Mouse (Mus musculus) left cerebral cortex, postnatal 36 days (tissue): ENCODE measurements at regions not wholly inside any gene's neighbourhood (a gene's known extent, or its start where the extent isn't known, plus 50 kb on each side); places are given as distances from the start of the nearest gene placed in this dataset.
A peak's percentile ranks its signal among the peaks of the same experiment; 100 is the strongest.
"Not testable (repeated sequence)": the region's sequence is repeated elsewhere in the genome, so short reads cannot be mapped to it uniquely, and the experiment has no call there.

ENCODE experiments used
- DNase-seq, 2 experiments: peaks; one replicate each; pipeline ENCODE4 v3.0.0; 2021 to 2022; ENCODE audit warnings: low spot score in 2 of 2, mixed read lengths in 1 of 2
- intact Hi-C: fragments of 180-260 bp; cut with DNase I; formaldehyde crosslinking; loops from one replicate; pipeline ENCODE4 v1.15.1; 2025

DNA sequence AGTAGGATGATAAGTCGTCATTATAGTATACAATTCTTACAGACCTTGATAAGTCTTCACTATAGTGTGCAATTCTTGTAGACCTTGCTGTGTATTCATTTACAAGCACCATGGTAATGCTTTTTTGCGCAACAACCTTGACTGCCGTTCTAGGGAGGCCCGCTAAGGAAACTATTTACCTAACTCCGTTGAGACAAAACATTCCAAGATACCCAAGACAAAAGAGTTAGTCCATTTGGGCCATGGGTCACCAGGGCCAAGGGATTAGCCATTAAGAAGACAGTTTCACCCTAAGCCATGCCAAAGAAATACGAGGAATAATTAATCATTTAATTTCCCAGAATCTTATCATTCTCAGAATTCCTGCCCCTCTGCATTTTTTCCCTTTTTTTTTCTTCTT, 227.6 kb upstream of the Ube2e3 start:
- no peak for DNase-seq

DNA sequence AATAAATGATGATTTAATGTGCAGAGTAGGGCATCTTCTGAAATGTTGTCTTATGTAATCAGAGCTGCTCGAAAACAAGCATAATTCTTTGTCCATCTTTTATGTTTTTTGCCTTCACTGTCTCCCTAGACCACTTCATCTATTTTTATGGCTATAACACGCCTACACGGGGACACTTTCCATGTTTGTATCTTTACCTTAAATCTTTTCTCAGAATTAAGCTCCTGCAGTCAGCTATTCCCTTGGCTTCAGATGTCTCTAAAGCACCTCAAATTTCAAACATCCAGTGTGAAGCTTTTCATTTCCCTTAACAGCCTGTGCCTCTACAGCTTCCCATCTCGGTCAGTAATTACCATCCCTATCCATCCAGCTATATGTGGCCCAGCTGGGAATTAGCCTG, 242.7 kb upstream of the Ube2e3 start:
- DNase-seq: no peak
- intact Hi-C loops: no loop called here

More for the DNA sequence above, 227.6 kb upstream of the Ube2e3 start:
- intact Hi-C loops: no loop called here

GRCm38 (mm10) chr2:78606388-78606787, 261.5 kb upstream of the Ube2e3 start:
- peak; percentile 17 to 24 for DNase-seq
- intact Hi-C loops: no loop called here

DNA sequence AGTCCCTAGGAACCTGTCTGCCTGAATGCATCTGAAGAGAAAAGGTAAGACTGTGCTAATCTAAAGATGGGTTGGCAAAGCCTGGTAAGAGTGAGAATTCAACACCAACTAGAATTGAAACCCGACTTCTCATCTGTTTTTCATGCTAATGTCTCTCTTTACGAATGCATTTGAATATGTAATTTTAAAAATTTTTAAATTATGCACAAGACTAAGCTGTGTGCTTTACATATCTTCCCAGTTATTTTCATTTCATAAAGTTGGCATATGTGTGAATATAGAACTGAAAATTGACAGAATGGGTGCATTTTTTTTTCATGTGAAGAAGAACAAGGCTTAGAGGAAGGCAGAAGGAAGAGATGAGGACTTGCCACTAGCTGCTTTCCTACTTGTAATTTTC, 267.2 kb upstream of the Ube2e3 start:
- intact Hi-C loops: no loop called here
- no peak for DNase-seq

- intact Hi-C loops: no loop called here
- DNase-seq: no peak
Observed at GRCm38 (mm10) chr2:78598039-78598438, 269.9 kb upstream of the Ube2e3 start.

- DNase-seq: no peak
- intact Hi-C loops: no loop called here
Observed at GRCm38 (mm10) chr2:78596251-78596650, 271.7 kb upstream of the Ube2e3 start.

- intact Hi-C loops: no loop called here
- DNase-seq: no peak
Observed at GRCm38 (mm10) chr2:78580013-78580412, 287.9 kb upstream of the Ube2e3 start.

- DNase-seq: no peak
- intact Hi-C loops: no loop called here
Observed at GRCm38 (mm10) chr2:78572492-78572891, 295.4 kb upstream of the Ube2e3 start.

DNA sequence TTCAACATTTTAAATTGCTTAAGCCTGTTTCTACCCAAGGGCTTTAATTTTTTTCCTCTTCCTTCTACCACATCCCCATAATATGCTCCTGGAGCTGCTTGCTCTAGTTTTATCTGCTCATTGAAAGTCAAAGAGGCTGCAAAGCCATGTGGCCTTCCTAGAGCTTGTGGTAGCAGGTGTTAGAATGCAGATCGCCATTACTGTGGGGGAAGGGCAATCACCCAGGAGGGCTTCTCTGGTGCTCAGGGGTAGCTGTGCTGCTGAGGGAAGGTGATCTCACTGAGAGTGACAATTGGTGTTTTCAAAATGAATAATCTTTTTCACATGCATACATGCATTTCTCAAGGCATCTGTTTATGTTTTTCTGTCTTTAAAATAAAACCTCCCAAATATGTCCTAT, 309.8 kb upstream of the Ube2e3 start:
- DNase-seq: no peak
- intact Hi-C loops: no loop called here

GRCm38 (mm10) chr2:78551085-78551484, 316.8 kb upstream of the Ube2e3 start:
- DNase-seq: no peak
- intact Hi-C loops: no loop called here

DNA sequence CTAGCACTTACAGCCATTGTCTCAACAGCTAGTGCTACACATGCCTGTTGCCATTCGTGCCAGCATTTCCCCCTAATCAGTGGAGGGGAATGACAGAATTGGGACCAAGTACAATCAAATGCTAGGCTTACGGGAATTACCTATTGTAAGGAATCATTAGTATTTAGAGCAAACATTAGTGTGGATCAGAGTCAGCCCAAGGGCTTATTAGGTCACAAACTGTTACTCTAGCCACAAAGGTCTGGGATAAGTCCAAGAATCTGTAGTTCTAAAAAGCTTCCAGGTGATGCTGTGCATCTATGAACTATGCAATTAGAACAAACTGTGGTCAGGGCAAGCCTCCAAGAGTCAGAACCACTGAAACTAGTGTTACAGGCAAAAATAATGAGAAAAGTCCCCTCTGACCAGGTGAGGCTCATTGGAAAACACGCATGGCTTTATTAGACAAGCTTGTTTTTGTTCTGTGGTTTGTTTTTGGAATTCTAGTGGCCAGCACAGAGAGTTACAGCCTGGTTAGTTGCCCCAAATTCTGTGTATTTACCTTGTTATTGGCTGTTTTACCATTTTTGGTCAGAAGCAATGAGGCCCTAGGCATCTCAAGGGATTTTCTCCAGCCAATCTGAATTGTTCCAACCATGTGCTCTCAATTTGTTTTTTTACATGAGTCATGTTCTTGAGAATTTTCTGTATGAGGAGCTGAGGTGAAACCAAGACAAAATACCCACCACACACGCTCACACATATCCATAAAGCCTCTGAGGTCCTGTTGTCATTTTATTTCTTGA, 319.0 kb upstream of the Ube2e3 start:
- DNase-seq: no peak
- intact Hi-C loops: loop anchor here (10.0 kb wide), 1 partner anchor 494 kb away; no protein-coding TSS in a partner anchor

- no peak for DNase-seq
- intact Hi-C loops: loop anchor here (10.0 kb wide), 1 partner anchor 492 kb away; no protein-coding TSS in a partner anchor
Observed at GRCm38 (mm10) chr2:78547286-78547685, 320.6 kb upstream of the Ube2e3 start.

- DNase-seq: no peak
- intact Hi-C loops: loop anchor here (10.0 kb wide), 1 partner anchor 486 kb away; no protein-coding TSS in a partner anchor
Observed at GRCm38 (mm10) chr2:78540422-78540821, 327.5 kb upstream of the Ube2e3 start.

DNA sequence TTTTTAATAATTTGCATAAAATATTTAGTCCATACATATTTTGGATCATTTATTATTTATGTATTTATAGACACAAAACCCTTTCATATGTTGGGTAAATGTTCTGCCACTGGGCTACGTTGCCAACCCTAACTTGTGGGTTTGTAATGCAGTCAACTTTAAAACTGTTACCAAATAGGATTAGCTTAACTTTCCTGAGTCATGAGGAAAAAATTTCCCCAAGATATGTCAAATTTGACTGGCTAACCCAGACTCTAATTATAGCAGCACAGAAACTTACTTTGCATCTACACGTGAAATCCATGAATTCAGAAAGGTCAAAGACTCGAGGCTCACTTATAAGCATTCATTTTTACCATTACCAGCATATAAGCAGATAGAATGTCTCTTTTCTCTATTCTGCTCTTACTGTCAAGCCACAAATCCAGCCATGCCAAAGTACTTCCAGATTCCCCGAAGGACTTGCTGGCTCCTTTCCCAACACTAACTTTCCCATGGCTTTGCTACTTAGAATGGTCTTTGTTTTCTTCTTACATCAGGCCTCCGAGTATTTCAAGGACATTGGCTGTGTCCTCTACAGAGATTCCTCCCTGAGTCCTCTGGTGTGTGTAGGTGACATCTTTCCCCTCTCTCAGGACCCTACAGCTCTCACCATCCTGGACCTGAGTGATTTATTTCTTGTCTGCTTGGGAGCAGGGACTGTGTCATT, 328.2 kb upstream of the Ube2e3 start:
- DNase-seq: no peak

DNA sequence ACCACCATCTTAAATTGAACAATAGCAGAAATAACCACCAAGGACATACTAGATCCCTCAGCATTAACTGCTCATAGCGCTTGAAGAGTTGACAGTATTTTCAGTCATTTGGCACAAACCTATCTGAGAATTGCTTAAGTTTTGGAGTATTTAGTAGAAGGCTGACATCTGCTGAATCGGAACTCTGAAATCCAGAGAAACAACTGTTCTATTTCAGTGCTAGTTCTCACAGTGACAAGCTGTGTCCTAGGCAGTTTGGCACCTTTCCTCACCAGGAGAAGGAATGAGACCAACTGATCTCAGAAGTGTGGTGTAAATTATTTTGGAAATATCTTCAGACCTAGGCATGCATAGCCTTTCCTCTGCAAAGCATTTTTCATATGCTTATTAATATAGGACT, 330.4 kb upstream of the Ube2e3 start:
- no peak for DNase-seq
- intact Hi-C loops: no loop called here

More for the DNA sequence above, 328.2 kb upstream of the Ube2e3 start:
- intact Hi-C loops: loop anchor here (10.0 kb wide), 1 partner anchor 485 kb away; no protein-coding TSS in a partner anchor

- DNase-seq, intact Hi-C loops: not testable (repeated sequence)
Observed at GRCm38 (mm10) chr2:78533881-78534280, 334.0 kb upstream of the Ube2e3 start.

- DNase-seq: no peak
- intact Hi-C loops: no loop called here
Observed at GRCm38 (mm10) chr2:78530535-78530934, 337.4 kb upstream of the Ube2e3 start.

- intact Hi-C loops: no loop called here
- no peak for DNase-seq
Observed at GRCm38 (mm10) chr2:78520258-78521023, 347.5 kb upstream of the Ube2e3 start.

DNA sequence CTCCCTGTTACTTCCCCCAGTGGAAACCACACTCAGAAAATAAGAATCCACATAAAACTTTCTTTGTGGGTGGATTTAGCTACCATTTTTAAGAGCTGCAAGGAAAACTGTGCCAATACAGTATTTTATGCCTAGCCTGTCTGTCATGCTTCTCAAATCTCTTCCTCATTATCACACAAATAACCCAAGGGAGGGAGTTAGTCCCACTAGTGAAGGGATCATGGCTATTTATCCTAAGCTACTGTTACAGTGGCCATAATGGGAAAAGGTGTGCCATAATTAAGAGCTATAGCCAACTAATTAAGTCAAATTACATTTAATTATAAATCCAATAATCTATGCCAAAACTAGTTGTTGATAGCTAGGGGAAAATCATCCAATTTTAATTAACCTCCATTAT, 374.8 kb upstream of the Ube2e3 start:
- DNase-seq: no peak
- intact Hi-C loops: no loop called here

DNA sequence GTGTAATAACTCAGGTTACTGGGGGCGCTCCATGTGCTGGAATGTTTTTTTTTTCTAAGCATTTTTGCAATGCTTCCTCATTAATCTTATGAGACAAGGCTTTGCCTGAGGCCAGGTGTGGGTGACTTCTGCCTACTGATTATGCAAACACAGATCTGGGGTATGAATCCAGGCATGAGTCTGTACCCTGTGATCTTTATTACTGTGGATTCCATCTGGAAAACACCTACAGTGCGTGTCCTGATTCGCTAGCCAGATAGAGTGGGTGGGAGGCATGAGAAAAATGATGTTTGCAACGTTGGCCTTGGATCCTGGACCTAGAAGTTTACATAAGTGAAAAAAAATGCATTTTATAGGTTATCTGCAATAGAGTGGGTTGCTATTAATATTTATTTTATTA, 387.9 kb upstream of the Ube2e3 start:
- peak in 1 of 2 experiments; percentile 6 for DNase-seq
- intact Hi-C loops: no loop called here
